Mouse (Mus musculus) CH12.LX (cell line): ENCODE data around the gene Tnfrsf21. TPM values are rescaled to one million over a fixed set of nuclear protein-coding genes. Genes with fewer than 3 reads are reported as not detected.

Experiments
- DNase-seq: peaks from one replicate; pipeline ENCODE4 v3.0.0-alpha.2; 2013; ENCODE audit errors: extremely low read depth
- H3K27ac ChIP-seq: 2 replicates; pipeline ENCODE4 v1.5.1; 2012; ENCODE audit warnings: low read depth, mild to moderate bottlenecking, control low read depth, moderate library complexity; ENCODE audit not compliant: insufficient read depth
- H3K27me3 ChIP-seq: replicated peaks from 2 replicates; pipeline ENCODE3; 2012; ENCODE audit warnings: inconsistent platforms
- H3K36me3 ChIP-seq, 2 experiments: replicated peaks in 1 of 2; 2 replicates each; pipeline versions ENCODE3 to v1.6.1; 2012; ENCODE audit warnings: inconsistent platforms in 1 of 2, low read length in 1 of 2, mild to moderate bottlenecking in 1 of 2, mixed read lengths in 1 of 2, moderate library complexity in 1 of 2; ENCODE audit not compliant: control insufficient read depth in 1 of 2, insufficient read depth in 1 of 2
- H3K4me1 ChIP-seq, 2 experiments: 2 replicates each; pipeline ENCODE4 v1.6.1; 2012; ENCODE audit warnings: inconsistent platforms in 1 of 2, moderate library complexity in 1 of 2; ENCODE audit not compliant: insufficient read depth in 2 of 2, control insufficient read depth in 1 of 2
- H3K4me2 ChIP-seq: 2 replicates; pipeline ENCODE4 v1.6.1; 2012; ENCODE audit warnings: low read depth, mild to moderate bottlenecking, control low read depth; ENCODE audit not compliant: poor library complexity, insufficient read depth, severe bottlenecking
- H3K4me3 ChIP-seq, 3 experiments: fragments of 150-350 bp in 1 of 3; sonication (generic) in 1 of 3; replicated peaks in 1 of 3; 2 replicates each; pipeline versions ENCODE3 to v1.5.1; 2011 to 2012; ENCODE audit warnings: low read depth in 2 of 3, low read length in 2 of 3, mild to moderate bottlenecking in 2 of 3, moderate library complexity in 2 of 3, control low read depth in 1 of 3, improper control_type of control experiment in 1 of 3, inconsistent platforms in 1 of 3, mixed read lengths in 1 of 3; ENCODE audit not compliant: poor library complexity in 1 of 3
- H3K79me2 ChIP-seq: replicated peaks from 2 replicates; pipeline ENCODE4 v1.6.1; 2012; ENCODE audit warnings: mild to moderate bottlenecking, moderate library complexity; ENCODE audit not compliant: control insufficient read depth, poor library complexity, insufficient read depth, severe bottlenecking; ENCODE audit errors: extremely low read depth
- H3K9ac ChIP-seq: 2 replicates; pipeline ENCODE4 v1.6.1; 2012; ENCODE audit warnings: low read depth, mild to moderate bottlenecking, control low read depth, moderate library complexity; ENCODE audit not compliant: insufficient read depth
- H3K9me3 ChIP-seq: replicated peaks from 2 replicates; pipeline ENCODE3; 2012; ENCODE audit warnings: low read length, inconsistent platforms, mixed read lengths
- CTCF ChIP-seq, 2 experiments: IDR thresholded peaks in 1 of 2; conservative IDR thresholded peaks in 1 of 2; 2 replicates each; pipeline ENCODE4 v1.5.1; 2011 to 2012; ENCODE audit warnings: low read depth in 2 of 2, low read length in 2 of 2, improper control_type of control experiment in 1 of 2, inconsistent platforms in 1 of 2, mild to moderate bottlenecking in 1 of 2, moderate library complexity in 1 of 2
- E2F4 ChIP-seq: IDR thresholded peaks from 2 replicates; pipeline ENCODE4 v1.6.1; 2011; ENCODE audit warnings: low read depth, low read length, improper control_type of control experiment; ENCODE audit not compliant: insufficient replicate concordance
- ETS1 ChIP-seq: conservative IDR thresholded peaks from 2 replicates; pipeline ENCODE4 v1.6.1; 2012; ENCODE audit warnings: low read depth, mild to moderate bottlenecking, inconsistent platforms, low read length, improper control_type of control experiment, moderate library complexity
- HCFC1 ChIP-seq: IDR thresholded peaks from 2 replicates; pipeline ENCODE4 v1.6.1; 2012; ENCODE audit warnings: low read depth, mild to moderate bottlenecking, inconsistent platforms, low read length, improper control_type of control experiment
- IRF4 ChIP-seq: IDR thresholded peaks from 2 replicates; pipeline ENCODE4 v1.6.1; 2014; ENCODE audit warnings: low read depth, mild to moderate bottlenecking, inconsistent platforms, low read length, improper control_type of control experiment
- JUN ChIP-seq: IDR thresholded peaks from 2 replicates; pipeline ENCODE4 v1.6.1; 2011; ENCODE audit warnings: low read depth, mild to moderate bottlenecking, low read length, improper control_type of control experiment, moderate library complexity; ENCODE audit not compliant: insufficient read depth
- JUND ChIP-seq: conservative IDR thresholded peaks from 2 replicates; pipeline ENCODE4 v1.6.1; 2011; ENCODE audit warnings: low read depth, low read length, improper control_type of control experiment
- MEF2A ChIP-seq: IDR thresholded peaks from 2 replicates; pipeline ENCODE4 v1.6.1; 2014; ENCODE audit warnings: low read depth, mild to moderate bottlenecking, inconsistent platforms, low read length, improper control_type of control experiment, borderline replicate concordance
- MXI1 ChIP-seq: IDR thresholded peaks from 2 replicates; pipeline ENCODE4 v1.6.1; 2011; ENCODE audit warnings: mild to moderate bottlenecking, low read depth, low read length, improper control_type of control experiment
- MYC ChIP-seq: IDR thresholded peaks from 2 replicates; pipeline ENCODE4 v1.6.1; 2011; ENCODE audit warnings: low read depth, mild to moderate bottlenecking, improper control_type of control experiment, low read length
- NRF1 ChIP-seq: IDR thresholded peaks from 2 replicates; pipeline ENCODE4 v1.6.1; 2014; ENCODE audit warnings: low read depth, mild to moderate bottlenecking, inconsistent platforms, low read length, improper control_type of control experiment, moderate library complexity
- PAX5 ChIP-seq: IDR thresholded peaks from 2 replicates; pipeline ENCODE4 v1.6.1; 2012; ENCODE audit warnings: low read length, inconsistent platforms, mixed read lengths
- POLR2AphosphoS2 ChIP-seq: IDR thresholded peaks from 2 replicates; pipeline ENCODE4 v1.6.1; 2011; ENCODE audit warnings: low read depth, low read length, improper control_type of control experiment
- SMC3 ChIP-seq: IDR thresholded peaks from 2 replicates; pipeline ENCODE4 v1.6.1; 2011; ENCODE audit warnings: low read depth, low read length, improper control_type of control experiment
- TBP ChIP-seq: conservative IDR thresholded peaks from 2 replicates; pipeline ENCODE4 v1.6.1; 2011; ENCODE audit warnings: low read depth, low read length, improper control_type of control experiment
- TCF12 ChIP-seq: IDR thresholded peaks from 2 replicates; pipeline ENCODE4 v1.6.1; 2014; ENCODE audit warnings: low read depth, mild to moderate bottlenecking, inconsistent platforms, low read length, improper control_type of control experiment
- USF1 ChIP-seq: IDR thresholded peaks from 2 replicates; pipeline ENCODE4 v1.6.1; 2014; ENCODE audit warnings: low read depth, mild to moderate bottlenecking, inconsistent platforms, low read length, improper control_type of control experiment
- USF2 ChIP-seq: conservative IDR thresholded peaks from 2 replicates; pipeline ENCODE4 v1.6.1; 2011; ENCODE audit warnings: low read depth, low read length, improper control_type of control experiment
- ZNF384 ChIP-seq: IDR thresholded peaks from 2 replicates; pipeline ENCODE4 v1.6.1; 2012; ENCODE audit warnings: low read depth, low read length, improper control_type of control experiment, inconsistent platforms
- dilution Hi-C: fragments of 300-500 bp; cut with MboI; formaldehyde crosslinking; loops from 2 replicates; pipeline ENCODE4 v1.14.3; 2020; ENCODE audit warnings: low sequenced_read_pairs; ENCODE audit not compliant: extremely low pct_unique_long_range_greater_than_20kb, extremely low pct_ligation_motif_present
- in situ Hi-C: fragments of 300-500 bp; cut with MboI; formaldehyde crosslinking; loops from 3 replicates; pipeline ENCODE4 v1.14.3; 2019; ENCODE audit warnings: low sequenced_read_pairs, low pct_ligation_motif_present, low pct_unique_long_range_greater_than_20kb, mixed read lengths
- polyA plus RNA-seq: library from polyadenylated mRNA; unstranded; fragments of >175 nt; gene quantifications from 2 replicates; pipeline ENCODE4 v1.2.1, GENCODE M21; 2012; ENCODE audit warnings: low read depth; ENCODE audit not compliant: insufficient read length
- total RNA-seq, 2 experiments: library from RNA; depleted of rRNA; stranded (reverse); fragments of 300-350 nt in 1 of 2; fragments of >200 nt in 1 of 2; gene quantifications; 2 replicates each; pipeline ENCODE4 v1.2.3; 2012 to 2014

Tnfrsf21 gene
- total and polyA plus RNA-seq, 3 experiments = 0.10 TPM; not detected in 2

- H3K36me3 ChIP-seq = no peaks in the 10 kb centered on the region
- H3K9me3 ChIP-seq = peaks cover 22% of the 10 kb centered on the region
- no peaks in the 10 kb centered on the region for H3K79me2 ChIP-seq
These were observed 54.6 kb downstream of the Tnfrsf21 start for GRCm38 (mm10) chr17:43070946-43071345.

DNA sequence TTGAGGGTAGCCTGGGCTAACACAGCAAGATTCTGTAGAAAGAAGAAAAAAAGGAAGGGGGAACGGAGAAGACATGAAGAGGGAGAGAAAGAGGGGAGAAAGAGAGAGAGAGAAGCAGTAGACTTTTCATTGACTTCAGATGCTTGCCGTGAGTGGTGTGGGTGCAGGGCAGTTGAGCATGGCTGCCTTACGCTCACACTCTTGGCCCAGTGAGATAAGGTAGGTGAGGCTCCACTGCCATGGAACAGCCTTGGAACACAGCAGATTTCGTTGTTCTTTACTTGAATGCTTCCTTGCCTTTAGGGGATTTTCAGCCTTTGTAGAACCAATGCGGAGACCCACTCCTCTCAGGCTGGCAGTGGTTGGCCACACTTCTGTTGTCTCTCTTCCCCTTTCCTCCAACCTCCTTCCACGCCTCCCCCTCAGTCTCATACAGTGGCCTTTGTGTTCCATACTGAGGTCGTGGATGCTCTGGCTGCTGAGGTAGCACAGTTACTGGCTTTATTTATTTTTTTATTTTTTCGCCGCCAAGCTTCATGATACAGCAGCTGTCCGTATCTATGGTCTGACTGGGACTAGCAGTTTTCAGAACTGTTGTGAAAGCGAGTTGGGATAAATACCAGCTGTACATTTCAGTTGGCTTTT, 55.9 kb downstream of the Tnfrsf21 start:
- Histone ChIP-seq H3K27me3 (no peaks in the 10 kb centered on the region), H3K79me2 (no peaks in the 10 kb centered on the region), H3K9ac (no peak overlapping the region), H3K4me3 (no peak overlapping the region), H3K4me2 (no peak overlapping the region), H3K4me1 (no peaks in the 10 kb centered on the region), H3K27ac (no peak overlapping the region), H3K9me3 (peaks cover 24% of the 10 kb centered on the region), H3K36me3 (no peaks in the 10 kb centered on the region)
- dilution Hi-C loops (no loop called here), in situ Hi-C loops (no loop called here)
- DNase-seq = no peak
- no peak for TF ChIP-seq USF1
- TF ChIP-seq USF2 = no peak
- TF ChIP-seq ETS1 = no peak
- TF ChIP-seq MYC = no peak
- TF ChIP-seq MEF2A = no peak
- no peak for TF ChIP-seq IRF4
- TF ChIP-seq NRF1 = no peak
- no peak for TF ChIP-seq PAX5
- no peak for TF ChIP-seq TCF12
- TF ChIP-seq TBP = no peak

More at GRCm38 (mm10) chr17:43070946-43071345, 54.6 kb downstream of the Tnfrsf21 start:
- in situ Hi-C loops = no loop called here
- Histone ChIP-seq H3K27ac (no peak overlapping the region), H3K4me2 (no peak overlapping the region), H3K9ac (no peak overlapping the region), H3K27me3 (no peaks in the 10 kb centered on the region), H3K4me3 (no peak overlapping the region), H3K4me1 (no peaks in the 10 kb centered on the region)
- no peak for TF ChIP-seq JUND
- no peak for TF ChIP-seq USF2
- no peak for TF ChIP-seq HCFC1
- TF ChIP-seq JUN = no peak
- TF ChIP-seq POLR2AphosphoS2 = no peak
- TF ChIP-seq MXI1 = no peak
- no peak for TF ChIP-seq E2F4
- TF ChIP-seq ZNF384 = no peak
- no peak for TF ChIP-seq SMC3
- no peak for TF ChIP-seq CTCF (conservative IDR thresholded peaks at IDR 0.05 in 1 of 2, IDR thresholded peaks at IDR 0.05 in 1 of 2; ENCODE audit: low read depth in 2 of 2, low read length in 2 of 2)
- DNase-seq = no peak
- dilution Hi-C loops = no loop called here
